Mouse (Mus musculus) hindbrain, embryonic 11.5 days (tissue): ENCODE measurements around the gene Coasy. TPM values are rescaled to one million over a fixed set of nuclear protein-coding genes. Genes with fewer than 3 reads are reported as not detected.

Experiments used
- ATAC-seq: fragments of 200-750 bp; cut with Nextera tagmentation; 2 replicates; pipeline ENCODE4 v1.8.0; 2017; ENCODE audit warnings: mild to moderate bottlenecking, moderate TSS enrichment, moderate library complexity; ENCODE audit not compliant: low FRiP score
- DNase-seq: peaks from one replicate; pipeline ENCODE4 v3.0.0-alpha.2; 2015; ENCODE audit warnings: low spot score
- H3K27ac ChIP-seq: fragments of 300-500 bp; sonication (generic); 2 replicates; pipeline ENCODE4 v1.5.1; 2014; ENCODE audit warnings: mild to moderate bottlenecking, low read depth, low read length
- H3K27me3 ChIP-seq: fragments of 300-500 bp; sonication (generic); 2 replicates; pipeline ENCODE4 v1.6.1; 2014; ENCODE audit warnings: mild to moderate bottlenecking, low read length, moderate library complexity, mixed read lengths; ENCODE audit not compliant: control insufficient read depth, insufficient read depth
- H3K36me3 ChIP-seq: fragments of 300-500 bp; sonication (generic); 2 replicates; pipeline ENCODE4 v1.6.1; 2014; ENCODE audit warnings: mild to moderate bottlenecking, low read length, moderate library complexity, mixed read lengths; ENCODE audit not compliant: control insufficient read depth, insufficient read depth
- H3K4me1 ChIP-seq: fragments of 300-500 bp; sonication (generic); replicated peaks from 2 replicates; pipeline ENCODE4 v1.6.1; 2014; ENCODE audit warnings: low read length, mixed read lengths; ENCODE audit not compliant: control insufficient read depth, insufficient read depth
- H3K4me2 ChIP-seq: fragments of 300-500 bp; sonication (generic); replicated peaks from 2 replicates; pipeline ENCODE4 v1.6.1; 2014; ENCODE audit warnings: mild to moderate bottlenecking, low read depth, low read length
- H3K4me3 ChIP-seq: fragments of 300-500 bp; sonication (generic); 2 replicates; pipeline ENCODE4 v1.5.1; 2014; ENCODE audit warnings: low read depth, low read length
- H3K9ac ChIP-seq: fragments of 300-500 bp; sonication (generic); 2 replicates; pipeline ENCODE4 v1.6.1; 2014; ENCODE audit warnings: low read depth, low read length
- H3K9me3 ChIP-seq: fragments of 300-500 bp; sonication (generic); 2 replicates; pipeline ENCODE4 v1.6.1; 2016; ENCODE audit warnings: low read length; ENCODE audit not compliant: control insufficient read depth
- WGBS: fragments of 180-500 bp; shearing (Covaris S2); extraction: QIAGEN DNeasy Blood & Tissue Kit; methylation state at CpG from one replicate; pipeline ENCODE4 v1.1.7; 2014; 5-methylcytosine and 5-hydroxymethylcytosine counted together
- polyA plus RNA-seq: library from polyadenylated mRNA; unstranded; fragments of >200 nt; fragmentation: Nextera tagmentation; extraction: Ambion mirVana; gene quantifications from 2 replicates; pipeline ENCODE4 v1.2.1, GENCODE M21; 2014

Coasy gene
- polyA plus RNA-seq, 1 experiment from 2014 or later = 51.6 TPM

- peaks cover 6% of the 10 kb centered on the region; the same call in 1 of the 2 replicates for H3K4me1 ChIP-seq
- H3K4me2 ChIP-seq = no peak overlapping the region
- ATAC-seq = no peak
- WGBS = 79% methylated on average over 1 of the region's 1 CpGs
- no peak for DNase-seq
- no peaks in the 10 kb centered on the region for H3K27me3 ChIP-seq
- H3K27ac ChIP-seq = no peak overlapping the region
- H3K9ac ChIP-seq = no peak overlapping the region
- no peaks in the 10 kb centered on the region for H3K9me3 ChIP-seq
- H3K4me3 ChIP-seq = no peak overlapping the region
- peaks cover 7% of the 10 kb centered on the region for H3K36me3 ChIP-seq
Observed at GRCm38 (mm10) chr11:101089931-101090330, 7.6 kb downstream of the Coasy start.

GRCm38 (mm10) chr11:101094930-101095313, 12.6 kb downstream of the Coasy start:
- Histone ChIP-seq H3K36me3 (peaks cover 7% of the 10 kb centered on the region; the same call in 1 of the 2 replicates), H3K9ac (peak overlapping the region; percentile 57), H3K4me3 (peak overlapping the region; percentile 74), H3K9me3 (no peaks in the 10 kb centered on the region), H3K27ac (no peak overlapping the region; the same call in 1 of the 2 replicates), H3K4me1 (no peaks in the 10 kb centered on the region), H3K4me2 (peak overlapping the region; percentile 64), H3K27me3 (no peaks in the 10 kb centered on the region)
- ATAC-seq = no peak; the same call in 1 of the 2 replicates
- no peak for DNase-seq
- 3% methylated on average over 18 of the region's 18 CpGs for WGBS

GRCm38 (mm10) chr11:101095314-101096024, 13.1 kb downstream of the Coasy start, which contains the start of gene Psmc3ip:
TSS of gene Psmc3ip (minus strand) at chr11:101095436.
- under 1% methylated on average over 43 of the region's 43 CpGs for WGBS
- ATAC-seq (peak; percentile 95), DNase-seq (peak; percentile 97)
- H3K4me3 ChIP-seq = peak within 1 kb of the TSS; percentile 74
- H3K9ac ChIP-seq = peak within 1 kb of the TSS; percentile 57
- no peaks in the 10 kb centered on the region for H3K27me3 ChIP-seq
- H3K27ac ChIP-seq = peak within 1 kb of the TSS; percentile 83
- peak within 1 kb of the TSS; percentile 64 for H3K4me2 ChIP-seq
- no peaks in the 10 kb centered on the region for H3K9me3 ChIP-seq
- H3K4me1 ChIP-seq = no peaks in the 10 kb centered on the region
- H3K36me3 ChIP-seq = peaks cover 4% of the 10 kb centered on the region; the same call in 1 of the 2 replicates

- no peak for ATAC-seq
- Histone ChIP-seq H3K9me3 (no peaks in the 10 kb centered on the region), H3K36me3 (no peaks in the 10 kb centered on the region), H3K4me1 (no peaks in the 10 kb centered on the region), H3K27me3 (no peaks in the 10 kb centered on the region), H3K4me2 (no peak overlapping the region), H3K27ac (no peak overlapping the region), H3K9ac (no peak overlapping the region), H3K4me3 (no peak overlapping the region)
- DNase-seq = no peak
- 96% methylated on average over 8 of the region's 8 CpGs for WGBS
Observed at GRCm38 (mm10) chr11:101098231-101098630, 15.9 kb downstream of the Coasy start.

GRCm38 (mm10) chr11:101103011-101103410, 20.6 kb downstream of the Coasy start:
- Histone ChIP-seq H3K9me3 (no peaks in the 10 kb centered on the region), H3K36me3 (no peaks in the 10 kb centered on the region), H3K4me3 (no peak overlapping the region), H3K4me2 (no peak overlapping the region), H3K27ac (no peak overlapping the region), H3K9ac (no peak overlapping the region), H3K27me3 (no peaks in the 10 kb centered on the region), H3K4me1 (no peaks in the 10 kb centered on the region)
- no peak for DNase-seq
- no peak for ATAC-seq
- WGBS = 94% methylated on average over 5 of the region's 5 CpGs

- no peak overlapping the region for H3K4me3 ChIP-seq
- no peak overlapping the region for H3K27ac ChIP-seq
- H3K9me3 ChIP-seq = no peaks in the 10 kb centered on the region
- no peaks in the 10 kb centered on the region for H3K27me3 ChIP-seq
- H3K4me2 ChIP-seq = no peak overlapping the region
- no peaks in the 10 kb centered on the region for H3K4me1 ChIP-seq
- H3K9ac ChIP-seq = no peak overlapping the region
- DNase-seq (no peak), ATAC-seq (no peak)
- 83% methylated on average over 4 of the region's 4 CpGs for WGBS
- H3K36me3 ChIP-seq = no peaks in the 10 kb centered on the region
Observed at GRCm38 (mm10) chr11:101109351-101109750, 27.0 kb downstream of the Coasy start.

- 0 out of 2 replicates have a peak overlapping the region, but pooled peaks have one; percentile 15 for H3K9ac ChIP-seq
- H3K9me3 ChIP-seq = no peaks in the 10 kb centered on the region
- DNase-seq (no peak), ATAC-seq (no peak)
- H3K4me1 ChIP-seq = no peaks in the 10 kb centered on the region; the same call in 1 of the 2 replicates
- no peak overlapping the region for H3K27ac ChIP-seq
- H3K36me3 ChIP-seq = no peaks in the 10 kb centered on the region
- H3K4me3 ChIP-seq = no peak overlapping the region
- 69% methylated on average over 5 of the region's 5 CpGs for WGBS
- no peak overlapping the region for H3K4me2 ChIP-seq
- H3K27me3 ChIP-seq = no peaks in the 10 kb centered on the region
Observed at GRCm38 (mm10) chr11:101110708-101111107, 28.3 kb downstream of the Coasy start.

- Histone ChIP-seq H3K4me3 (no peak overlapping the region), H3K36me3 (no peaks in the 10 kb centered on the region), H3K9ac (no peak overlapping the region), H3K27me3 (no peaks in the 10 kb centered on the region), H3K9me3 (no peaks in the 10 kb centered on the region), H3K4me2 (no peak overlapping the region), H3K27ac (no peak overlapping the region), H3K4me1 (no peaks in the 10 kb centered on the region; the same call in 1 of the 2 replicates)
- ATAC-seq = no peak
- no peak for DNase-seq
- 92% methylated on average over 4 of the region's 4 CpGs for WGBS
Observed at GRCm38 (mm10) chr11:101111178-101111577, 28.8 kb downstream of the Coasy start.

- Histone ChIP-seq H3K4me1 (no peaks in the 10 kb centered on the region; the same call in 1 of the 2 replicates), H3K4me2 (no peak overlapping the region), H3K36me3 (no peaks in the 10 kb centered on the region), H3K9ac (no peak overlapping the region), H3K9me3 (no peaks in the 10 kb centered on the region), H3K4me3 (no peak overlapping the region), H3K27me3 (no peaks in the 10 kb centered on the region), H3K27ac (no peak overlapping the region)
- no peak for DNase-seq
- WGBS = 92% methylated on average over 3 of the region's 3 CpGs
- ATAC-seq = no peak
Observed at GRCm38 (mm10) chr11:101112186-101112585, 29.8 kb downstream of the Coasy start.
